Mouse (Mus musculus): Measurements from ENCODE around the gene Eid2b.

DNA sequence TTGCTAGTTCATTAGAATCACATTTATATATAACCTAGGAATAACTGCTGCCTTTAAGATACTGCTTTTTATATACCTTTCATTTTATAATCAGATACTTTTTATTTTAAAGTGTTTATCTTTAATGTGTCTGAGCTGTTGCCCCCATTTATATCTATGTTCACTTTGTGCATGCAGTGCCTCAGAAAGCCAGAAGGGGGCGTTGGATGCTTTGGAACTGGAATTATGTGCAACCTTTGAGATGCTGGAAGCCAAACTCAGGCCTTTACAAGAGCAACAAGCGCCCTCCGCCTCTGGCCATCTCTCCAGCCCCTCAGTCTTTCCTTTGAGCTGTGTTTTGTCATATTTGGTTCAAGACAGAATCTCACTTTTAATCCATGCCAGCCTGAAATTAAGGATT lies 5.8 kb upstream of the Eid2b start:
- TF ChIP-seq CTCF (IDR thresholded peaks at IDR 0.05; ENCODE audit: extremely low read depth, insufficient read depth, insufficient read length, insufficient replicate concordance) = no peak
- no peak for TF ChIP-seq POLR2A (IDR thresholded peaks at IDR 0.05; ENCODE audit: low read depth, low read length)
